Mouse (Mus musculus): ENCODE results near the gene Eif3l. TPM values are rescaled to one million over a fixed set of nuclear protein-coding genes. Genes with fewer than 3 reads are reported as not detected.

Eif3l gene
- total RNA-seq, 2 experiments from 2014 or later = 62.6 to 65.3 TPM

GRCm38 (mm10) chr15:79140866-79141565, 66.0 kb downstream of the Eif3l start, which contains the start of the genes Polr2f and 1700088E04Rik:
Polr2f (plus strand) TSS chr15:79141009.
1700088E04Rik (minus strand) TSS chr15:79141253.
- intact Hi-C loops (cut with DNase I) = loop anchor here (5.0 kb wide), 1 partner anchor 64 kb away; the partner anchor contains the start of gene Eif3l

GRCm38 (mm10) chr15:79141566-79141917, 66.6 kb downstream of the Eif3l start:
- intact Hi-C loops (cut with DNase I) = loop anchor here (5.0 kb wide), 1 partner anchor 64 kb away; the partner anchor contains the start of gene Eif3l

More at GRCm38 (mm10) chr15:79140866-79141565, 66.0 kb downstream of the Eif3l start, which contains the start of the genes Polr2f and 1700088E04Rik:
- peak; percentile 96 for DNase-seq (ENCODE audit: low spot score in 2 of 2)

GRCm38 (mm10) chr15:79143316-79143715, 68.3 kb downstream of the Eif3l start:
- intact Hi-C loops (cut with DNase I) = loop anchor here (5.0 kb wide), 1 partner anchor 66 kb away; the partner anchor contains the start of gene Eif3l
- no peak for DNase-seq (ENCODE audit: low spot score in 2 of 2)

More at GRCm38 (mm10) chr15:79141566-79141917, 66.6 kb downstream of the Eif3l start:
- DNase-seq (ENCODE audit: low spot score in 2 of 2) = no peak

Other genes starting within 250 kb of the Eif3l start
- 10 to 100 TPM; 14.4 to 16.5 TPM for gene Cdc42ep1, start 232.6 kb upstream of the Eif3l start, total RNA-seq (2021)
- gene Lgals2, start 219.7 kb upstream of the Eif3l start, total RNA-seq (2021) = not detected
- 10 to 100 TPM; 57.6 to 65.0 TPM for gene Gga1, start 198.0 kb upstream of the Eif3l start, total RNA-seq (2021)
- under 1 TPM in 1 of 2 experiments, not detected in 1; 0.97 TPM for gene Gm49510, start 175.5 kb upstream of the Eif3l start, total RNA-seq (2021)
- 10 to 100 TPM; 23.7 to 31.5 TPM for gene Sh3bp1, start 175.4 kb upstream of the Eif3l start, total RNA-seq (2021)
- 100 to 1,000 TPM; 159 to 192 TPM for gene Pdxp, start 161.3 kb upstream of the Eif3l start, total RNA-seq (2021)
- gene Lgals1, start 148.5 kb upstream of the Eif3l start, total RNA-seq (2021) = 10 to 100 TPM; 19.3 to 25.0 TPM
- gene Nol12, start 140.2 kb upstream of the Eif3l start, total RNA-seq (2021) = 10 to 100 TPM; 39.5 to 42.1 TPM
- gene Triobp, start 127.5 kb upstream of the Eif3l start, total RNA-seq (2021) = 10 to 100 TPM; 14.3 to 19.5 TPM
- 100 to 1,000 TPM in 1 of 2 experiments, 10 to 100 TPM in 1; 87.0 to 113 TPM for gene H1f0, start 46.7 kb upstream of the Eif3l start, total RNA-seq (2021)
- not detected for gene Galr3, start 33.3 kb upstream of the Eif3l start, total RNA-seq (2021)
- gene Ankrd54, start 12.3 kb upstream of the Eif3l start, total RNA-seq (2021) = 10 to 100 TPM; 14.1 to 19.0 TPM
- 10 to 100 TPM; 26.8 to 28.0 TPM for gene Micall1, start 33.7 kb downstream of the Eif3l start, total RNA-seq (2021)
- 100 to 1,000 TPM in 1 of 2 experiments, 10 to 100 TPM in 1; 95.2 to 109 TPM for gene Polr2f, start 65.8 kb downstream of the Eif3l start, total RNA-seq (2021)
- 10 to 100 TPM; 12.6 to 13.2 TPM for gene 1700088E04Rik, start 66.1 kb downstream of the Eif3l start, total RNA-seq (2021)
- gene Sox10, start 90.1 kb downstream of the Eif3l start, total RNA-seq (2021) = 10 to 100 TPM; 29.2 to 29.8 TPM
- 10 to 100 TPM; 48.9 to 50.4 TPM for gene Pick1, start 154.0 kb downstream of the Eif3l start, total RNA-seq (2021)
- gene Gm49486, start 154.2 kb downstream of the Eif3l start, total RNA-seq (2021) = 1 to 10 TPM in 1 of 2 experiments, under 1 TPM in 1; 0.20 to 1.2 TPM
- under 1 TPM in 1 of 2 experiments, not detected in 1; 0.17 TPM for gene Slc16a8, start 179.6 kb downstream of the Eif3l start, total RNA-seq (2021)
- gene Baiap2l2, start 210.4 kb downstream of the Eif3l start, total RNA-seq (2021) = 1 to 10 TPM; 3.5 to 4.5 TPM

Data from left cerebral cortex, postnatal 36 days (tissue).